Mouse (Mus musculus) T-helper 17 cell (primary cell): Measurements from ENCODE around the gene Vps16.

Source experiments
- in situ Hi-C, 2 experiments: fragments of 300-600 bp; cut with MboI, MseI; formaldehyde crosslinking; loops; 1 replicate in 1 of 2; 2 replicates in 1 of 2; pipeline ENCODE4 v1.15.1; 2025; ENCODE audit warnings: high pct_unique_total_duplicates in 2 of 2

The Vps16 gene

DNA sequence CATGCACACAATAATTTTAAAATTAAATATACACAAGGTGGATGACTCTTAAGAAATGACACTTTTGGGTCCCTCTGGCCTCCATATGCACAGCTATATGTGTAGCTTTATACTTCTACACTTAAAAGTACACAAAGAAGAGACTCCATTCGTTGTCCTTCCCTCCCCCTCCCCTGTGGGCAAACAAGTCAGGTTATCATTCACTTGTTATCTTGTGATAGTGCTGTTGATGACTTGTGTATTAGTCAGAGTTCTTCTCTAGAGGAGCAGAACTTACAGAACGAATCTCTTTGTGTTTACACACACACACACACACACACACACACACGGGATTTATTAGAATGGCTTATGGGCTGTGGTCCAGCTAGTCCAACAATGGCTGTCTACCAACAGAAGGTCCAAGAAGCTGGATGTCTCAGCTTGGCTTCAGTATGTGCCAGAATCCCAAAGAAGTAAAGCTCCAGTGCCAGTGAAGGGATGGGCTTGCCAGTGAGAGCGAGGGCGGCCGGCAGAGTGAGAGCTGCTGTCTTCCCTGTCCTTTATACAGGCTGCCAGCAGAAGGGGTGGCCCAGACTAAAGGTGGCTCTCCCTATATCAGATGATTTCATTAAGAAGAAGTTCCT lies 30.7 kb downstream of the Vps16 start:
- in situ Hi-C loops, result loop anchor here in 1 of 2 experiments (5.0 kb wide), 1 partner anchor 77 kb away; no protein-coding TSS in a partner anchor

DNA sequence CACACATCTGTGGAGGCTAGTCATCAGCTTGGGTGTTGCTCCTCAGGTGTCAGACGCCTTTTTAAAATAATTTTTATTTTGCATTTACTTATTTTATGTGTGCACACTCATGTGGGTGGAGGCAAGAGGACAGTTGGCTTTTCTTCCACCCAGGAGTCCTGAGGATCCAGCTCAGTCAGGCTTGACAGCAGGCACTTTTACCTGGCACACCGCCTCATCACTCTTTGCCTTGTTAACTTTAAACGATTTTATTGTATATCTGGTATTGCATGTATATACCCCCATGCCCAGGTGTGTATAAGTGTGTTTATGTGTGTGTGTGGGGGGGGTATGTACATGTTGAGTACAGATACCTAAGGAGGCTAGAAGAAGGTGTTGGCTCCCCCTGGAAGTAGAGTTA lies 33.7 kb downstream of the Vps16 start:
- in situ Hi-C loops, result no loop called here

DNA sequence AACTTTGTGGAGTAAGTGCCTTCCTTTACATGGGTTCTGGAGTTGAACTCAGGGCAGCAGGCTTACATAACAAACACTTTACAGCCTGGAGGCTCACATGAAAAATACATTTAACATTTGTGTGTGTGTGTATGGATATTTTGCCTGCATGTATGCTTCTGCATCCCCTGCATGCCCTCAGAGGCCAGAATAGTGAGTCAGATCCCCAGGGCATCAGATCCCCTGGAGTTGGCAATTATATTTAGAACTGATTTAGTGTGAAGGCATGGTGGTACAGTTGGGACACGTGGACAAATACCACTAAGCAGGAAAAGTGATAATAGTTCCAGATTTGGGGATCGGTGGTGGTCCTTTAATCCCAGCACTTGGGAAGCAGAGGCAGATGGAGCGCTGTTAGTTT lies 35.4 kb downstream of the Vps16 start:
- in situ Hi-C loops, result no loop called here

DNA sequence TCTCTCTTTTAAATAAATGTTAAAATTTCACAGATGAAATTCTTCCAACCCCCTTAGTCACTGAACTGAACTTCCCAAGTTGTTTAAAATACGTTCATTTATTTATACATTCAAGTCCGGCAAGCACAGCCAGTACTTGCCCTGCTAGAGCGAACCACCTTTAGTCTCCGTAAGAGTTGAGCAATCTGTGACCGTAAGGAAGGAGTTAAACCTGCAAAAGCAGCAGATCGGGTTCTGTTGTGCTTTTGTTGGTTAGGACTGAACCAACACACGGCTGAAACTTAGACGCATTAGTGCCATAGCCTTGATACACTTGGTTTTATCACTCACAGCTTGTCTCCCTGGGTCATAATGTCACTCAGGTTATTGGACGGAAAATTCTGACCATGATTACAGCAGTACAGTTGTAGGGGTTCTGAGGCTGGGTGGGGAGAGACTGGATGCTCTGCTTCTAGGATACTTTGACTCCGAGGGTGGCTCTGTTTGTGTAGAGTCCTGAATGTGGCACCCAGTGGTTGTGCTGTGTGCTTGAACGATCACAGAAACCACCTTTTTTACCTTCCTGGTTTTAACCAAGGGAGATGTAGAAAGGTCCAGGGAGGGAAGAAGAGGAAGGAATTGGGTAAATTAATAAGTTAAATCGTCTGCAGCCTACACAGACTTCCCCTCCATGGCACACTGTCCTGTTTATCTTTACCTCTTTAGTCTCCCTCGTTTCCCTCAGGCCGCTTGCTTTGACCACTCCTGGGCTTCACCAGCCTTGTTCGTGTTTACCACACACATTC lies 37.3 kb downstream of the Vps16 start:
- in situ Hi-C loops, result no loop called here

DNA sequence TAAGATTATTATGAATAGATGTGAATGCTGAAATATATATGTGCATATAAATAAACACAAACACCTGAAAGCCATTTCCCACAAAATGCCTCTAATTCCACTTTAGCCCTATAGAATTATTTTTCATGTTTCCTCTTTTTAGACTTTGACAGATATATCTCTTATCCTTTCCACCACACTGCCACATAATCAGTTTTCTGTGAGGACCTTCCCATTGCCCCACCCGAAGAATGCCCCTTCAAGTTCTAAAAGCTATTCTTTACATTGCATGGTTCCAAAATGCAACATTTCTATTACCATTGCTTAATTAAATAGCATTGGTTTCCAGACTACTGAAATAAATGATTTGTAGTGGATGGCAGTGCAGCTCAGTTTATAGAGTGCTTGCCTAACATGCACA lies 42.3 kb downstream of the Vps16 start:
- in situ Hi-C loops, result no loop called here

DNA sequence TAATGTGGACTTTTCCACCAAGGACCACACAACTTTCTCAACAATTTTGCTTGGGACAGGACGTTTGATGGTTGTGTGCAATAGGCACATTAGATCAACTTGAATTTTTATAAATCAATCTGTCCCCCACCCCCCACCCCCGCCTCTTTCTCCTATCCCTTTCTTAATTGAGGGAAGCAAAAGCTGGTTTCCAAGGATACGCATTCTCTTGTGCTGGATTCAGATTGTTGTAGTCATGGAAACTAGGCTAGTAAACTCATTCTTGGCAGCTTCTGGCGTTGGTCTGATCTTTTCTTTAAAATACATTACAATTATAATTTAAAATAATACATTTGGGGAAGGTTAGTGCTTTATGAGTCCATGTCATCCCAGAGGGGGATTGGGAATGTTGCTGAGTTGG lies 45.2 kb downstream of the Vps16 start:
- in situ Hi-C loops, result no loop called here

DNA sequence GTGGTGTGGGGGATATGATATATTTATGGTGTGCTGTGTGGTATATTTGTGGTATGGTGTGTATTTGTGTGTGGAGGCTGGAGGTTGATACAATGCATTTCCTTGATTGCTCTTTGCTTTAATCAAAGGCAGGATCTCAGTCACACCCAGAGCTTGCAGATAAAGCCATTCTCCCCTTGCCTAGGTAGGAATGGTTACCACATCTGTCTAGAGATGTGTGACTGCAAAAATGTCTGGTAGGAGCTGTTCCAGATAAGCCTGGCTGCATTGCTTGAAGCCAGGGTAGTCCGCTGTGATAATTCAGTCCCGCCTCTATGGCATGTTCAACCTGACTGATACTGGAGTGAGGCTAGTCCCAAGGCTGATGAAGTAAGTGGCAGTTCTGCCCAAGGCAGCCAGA lies 45.8 kb downstream of the Vps16 start:
- in situ Hi-C loops, result no loop called here

DNA sequence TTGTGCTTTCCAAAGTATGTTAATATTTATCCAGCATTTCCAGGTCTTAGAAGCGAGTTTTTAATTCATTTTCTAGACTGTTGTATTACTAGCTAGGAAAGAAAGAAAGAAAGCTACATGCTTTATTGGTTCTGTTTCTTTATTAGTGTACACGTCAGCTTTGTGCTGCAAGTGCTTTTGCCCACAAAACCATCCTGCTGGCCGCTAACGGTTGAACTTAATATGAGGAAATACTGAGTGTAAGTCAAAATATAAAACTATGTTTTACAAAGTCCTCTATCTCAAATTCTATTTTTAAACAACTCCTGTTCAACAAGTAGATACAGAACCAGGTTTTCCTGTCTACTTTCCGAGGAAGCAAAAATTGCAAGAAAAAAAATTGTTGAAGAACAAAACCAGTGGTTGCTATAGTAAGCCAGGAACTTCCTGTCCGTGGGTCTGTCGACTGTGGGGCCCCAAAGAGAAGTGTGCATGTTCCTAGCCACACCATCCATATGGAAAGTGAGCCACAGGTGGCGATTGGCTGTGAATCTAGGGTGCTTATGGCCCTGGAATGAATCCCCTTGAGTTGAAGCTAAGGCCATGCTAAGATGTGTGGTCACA lies 48.9 kb downstream of the Vps16 start:
- in situ Hi-C loops, result no loop called here

DNA sequence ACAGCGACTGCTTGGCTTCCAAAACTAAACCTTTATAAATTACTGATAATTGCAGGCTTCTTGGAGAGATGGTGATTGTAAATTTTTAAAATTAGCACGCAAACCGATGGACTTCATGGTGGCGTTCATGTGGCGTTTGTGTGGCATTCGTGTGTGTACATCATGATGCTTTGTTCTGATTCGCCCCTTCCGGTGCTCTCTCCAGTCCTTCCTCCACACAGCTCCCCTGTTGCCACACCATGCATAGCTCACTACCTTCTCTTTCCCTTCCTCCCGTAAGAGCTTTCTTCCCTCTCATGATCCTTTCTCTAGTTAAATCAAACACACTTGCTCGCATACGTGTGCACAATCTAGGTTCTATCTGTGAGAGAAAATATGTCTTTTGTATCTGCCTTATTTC lies 51.6 kb downstream of the Vps16 start:
- in situ Hi-C loops, result no loop called here

DNA sequence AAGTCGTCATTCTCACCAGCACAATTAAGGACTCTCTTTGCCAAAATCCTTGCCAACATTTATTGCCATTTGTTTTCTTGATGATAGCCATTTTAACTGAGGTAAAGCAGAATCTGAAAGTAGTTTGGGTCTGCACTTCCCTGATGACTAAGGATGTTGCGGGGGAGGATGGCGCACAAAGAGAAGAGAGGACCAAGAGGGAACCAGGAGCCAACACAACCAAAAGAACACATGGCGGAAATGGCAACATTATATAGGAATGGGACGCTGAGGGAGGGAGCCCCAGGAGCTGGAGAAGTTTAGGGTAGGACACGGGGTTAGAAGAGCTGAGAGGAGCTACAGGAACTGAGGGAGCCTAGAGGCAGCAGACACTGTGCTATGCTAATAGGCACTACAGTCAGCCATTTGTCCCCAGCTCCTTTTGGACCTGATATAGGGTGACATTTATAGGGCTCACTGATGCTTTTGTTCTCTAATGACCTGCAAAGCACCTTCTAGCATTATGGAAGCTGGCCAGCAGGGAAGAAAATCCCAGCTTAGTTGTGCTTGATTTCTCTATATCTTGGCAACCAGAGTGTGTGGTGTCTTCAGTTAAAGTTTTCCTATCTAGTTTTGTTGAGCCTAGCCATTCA lies 52.6 kb downstream of the Vps16 start:
- in situ Hi-C loops, result no loop called here

DNA sequence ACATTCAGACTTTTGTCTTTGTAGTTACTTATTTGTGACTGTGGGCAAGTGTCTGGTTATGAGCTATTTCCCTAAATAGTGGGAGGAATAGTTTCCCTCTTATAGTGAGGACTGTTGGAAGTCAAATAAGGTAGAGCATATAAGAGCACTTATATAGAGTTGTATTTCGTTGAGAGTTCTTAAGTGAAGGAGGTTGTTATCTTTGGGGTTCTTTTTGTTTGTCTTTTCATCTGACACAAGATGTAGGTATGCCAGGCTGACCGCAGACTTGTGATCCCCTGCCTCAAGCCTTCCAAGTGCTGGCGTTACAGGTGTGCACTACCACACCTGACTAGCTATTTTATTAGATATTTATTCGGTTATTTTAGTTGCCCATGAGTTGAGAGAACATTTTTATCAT lies 58.0 kb downstream of the Vps16 start:
- in situ Hi-C loops, result no loop called here

DNA sequence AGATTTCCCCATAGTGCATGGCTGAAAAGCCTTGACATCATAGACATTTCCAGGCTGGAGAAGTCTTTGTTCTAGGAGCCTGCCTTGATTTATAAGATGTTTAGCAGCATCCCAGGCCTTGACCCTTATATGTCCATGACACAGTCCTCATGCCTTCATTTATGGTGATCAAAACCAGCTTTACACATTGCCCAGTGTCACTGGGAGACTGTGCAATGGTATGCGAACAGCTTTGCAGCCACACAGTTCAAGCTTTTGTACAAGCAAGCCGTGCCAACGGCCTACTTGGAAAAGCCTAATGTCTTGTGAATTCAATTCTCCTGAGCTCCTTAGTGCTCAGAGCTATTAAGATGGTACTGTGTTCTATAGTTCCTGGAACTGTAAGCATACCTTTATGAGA lies 58.6 kb downstream of the Vps16 start:
- in situ Hi-C loops, result no loop called here

DNA sequence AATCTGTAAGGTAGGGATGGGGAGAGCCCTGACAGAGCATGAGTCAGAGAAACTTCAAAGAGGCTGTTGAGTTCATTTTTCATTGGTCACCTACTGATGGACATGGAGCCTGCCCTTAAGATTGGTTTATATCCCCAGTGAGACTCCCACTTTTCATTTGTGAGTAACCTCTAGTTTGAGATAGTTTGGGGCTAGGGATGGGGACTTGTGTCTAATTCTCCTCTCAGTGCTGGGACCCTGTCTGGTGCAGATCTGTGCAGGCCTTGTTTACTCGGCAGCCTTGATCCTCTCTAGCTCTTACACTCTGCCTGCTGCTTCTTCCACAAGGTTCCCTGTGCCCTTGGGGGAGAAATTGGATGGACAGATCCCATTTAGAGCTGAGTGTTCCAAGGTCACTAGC lies 60.1 kb downstream of the Vps16 start:
- in situ Hi-C loops, result no loop called here

DNA sequence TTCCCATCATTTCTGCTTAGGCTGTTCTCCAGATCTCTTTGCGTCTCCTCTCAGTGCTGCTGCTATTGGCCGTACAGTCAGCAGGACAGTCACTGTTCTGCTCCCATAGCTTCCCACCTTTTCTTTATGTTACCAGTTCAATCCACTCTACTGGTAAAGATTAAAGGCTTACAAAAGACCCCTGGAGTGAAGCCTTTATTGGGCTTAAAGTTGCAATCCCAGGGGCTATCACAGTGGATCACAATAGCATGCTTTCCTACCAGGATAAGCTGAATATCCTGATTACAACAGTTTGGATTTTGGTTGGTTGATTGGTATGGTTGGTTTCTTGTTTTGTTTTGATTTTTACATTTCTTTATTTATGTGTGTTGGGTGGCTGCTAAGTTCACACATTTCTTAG lies 63.9 kb downstream of the Vps16 start:
- in situ Hi-C loops, result no loop called here

DNA sequence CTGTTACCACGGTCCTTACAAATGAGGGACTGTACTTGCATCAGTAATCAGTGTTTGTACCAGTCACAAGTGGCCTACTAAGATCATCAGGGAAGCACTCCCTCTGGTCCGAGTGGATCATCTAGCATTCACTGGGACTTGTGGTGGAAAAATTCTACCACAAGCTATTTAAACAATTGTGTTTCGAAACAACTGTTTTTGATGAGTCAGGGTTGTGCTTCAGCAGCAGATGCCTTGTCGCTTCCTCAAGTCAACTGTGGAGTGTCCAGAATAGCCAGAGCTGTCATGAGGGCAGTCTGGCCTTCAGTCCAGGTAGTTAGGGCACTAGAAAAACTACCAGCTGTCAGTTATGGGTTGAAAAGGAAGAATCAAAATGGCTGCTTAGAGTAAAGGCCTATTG lies 64.5 kb downstream of the Vps16 start:
- in situ Hi-C loops, result no loop called here

DNA sequence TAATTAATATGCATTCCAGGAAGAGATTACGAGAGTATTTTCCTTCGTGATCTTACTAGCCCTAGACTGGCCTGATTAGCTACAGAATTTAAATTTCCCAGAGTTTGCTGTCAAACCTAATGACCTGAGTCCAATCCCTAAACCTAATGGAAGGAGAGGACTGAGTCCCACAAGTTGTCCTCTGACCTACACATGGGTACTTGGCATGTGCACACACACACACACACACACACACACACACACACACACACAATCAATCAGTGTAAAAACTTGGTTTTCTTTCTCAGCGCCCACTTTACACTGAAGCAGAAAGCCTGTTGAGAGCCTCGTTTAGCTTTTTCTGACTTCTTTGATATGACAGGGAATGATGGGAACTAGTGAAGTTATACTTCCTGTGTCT lies 67.0 kb downstream of the Vps16 start:
- in situ Hi-C loops, result no loop called here

DNA sequence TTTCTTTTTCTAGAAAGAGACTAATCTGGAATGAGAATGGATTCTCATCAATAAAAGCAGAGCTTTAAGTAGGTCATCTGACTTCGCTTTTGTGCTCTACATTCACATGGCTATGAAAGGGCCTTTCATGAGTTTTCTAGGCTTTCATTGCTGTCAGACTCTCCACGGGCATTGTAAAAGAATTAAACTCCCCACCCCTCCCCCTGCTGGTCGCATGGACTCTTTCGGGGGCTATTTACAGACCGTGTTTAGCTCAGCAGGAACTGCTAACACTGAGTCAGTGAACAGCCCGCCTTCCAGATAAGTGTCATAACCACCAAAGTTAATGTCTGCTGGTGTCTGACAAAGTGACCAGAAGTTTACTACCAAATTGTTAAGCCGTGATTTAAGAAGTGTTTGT lies 67.4 kb downstream of the Vps16 start:
- in situ Hi-C loops, result no loop called here
